Mouse (Mus musculus) adrenal gland, postnatal 4 days (tissue): ENCODE measurements around the gene Gm49027. TPM values are rescaled to one million over a fixed set of nuclear protein-coding genes. Genes with fewer than 3 reads are reported as not detected.

ENCODE experiments used
- DNase-seq, 2 experiments: peaks; one replicate each; pipeline ENCODE4 v3.0.0; 2021 to 2022; ENCODE audit warnings: low spot score in 2 of 2, mixed read lengths in 2 of 2
- microRNA-seq: library from miRNA; unstranded; fragments of <30 nt; microRNA quantifications from one replicate; pipeline ENCODE4 v1.2.0, GENCODE M21; 2021
- total RNA-seq, 2 experiments: library from RNA; stranded (reverse); gene quantifications; 2 replicates each; pipeline ENCODE4 v1.2.3; 2021

Gene Gm49027
- total RNA-seq, 2 experiments from 2014 or later = 22.5 to 31.9 TPM

GRCm38 (mm10) chr5:123507936-123508723 lies 17.2 kb downstream of the Gm49027 start:
- peak; percentile 51 to 59 for DNase-seq

- no peak for DNase-seq
These were observed 23.3 kb downstream of the Gm49027 start for GRCm38 (mm10) chr5:123501973-123502372.

GRCm38 (mm10) chr5:123499717-123500116 lies 25.6 kb downstream of the Gm49027 start:
- no peak for DNase-seq

- no peak for DNase-seq
These were observed 35.4 kb downstream of the Gm49027 start for GRCm38 (mm10) chr5:123489935-123490334.

GRCm38 (mm10) chr5:123489112-123489785 lies 36.0 kb downstream of the Gm49027 start, which contains the start of the genes Lrrc43 and Il31:
TSS of gene Lrrc43 (plus strand) at chr5:123489305.
TSS of gene Il31 (minus strand) at chr5:123489489.
- no peak for DNase-seq

- no peak for DNase-seq
These were observed 37.5 kb downstream of the Gm49027 start for GRCm38 (mm10) chr5:123487659-123488395.

- no peak for DNase-seq
These were observed 51.5 kb downstream of the Gm49027 start for GRCm38 (mm10) chr5:123473817-123474216.

GRCm38 (mm10) chr5:123470784-123471400 lies 54.4 kb downstream of the Gm49027 start:
- DNase-seq = no peak

- no peak for DNase-seq
These were observed 60.6 kb downstream of the Gm49027 start for GRCm38 (mm10) chr5:123464638-123465037.

Small RNAs within 50 kb of the gene (microRNA-seq; reads per million reads assigned to microRNA genes)
- not detected for gene Mir7647

Other genes starting within 250 kb of the Gm49027 start
- gene Bcl7a, start 181.7 kb downstream of the Gm49027 start, total RNA-seq = 10 to 100 TPM; 21.8 to 29.2 TPM
- 10 to 100 TPM; 30.2 to 35.1 TPM for gene Mlxip, start 130.7 kb downstream of the Gm49027 start, total RNA-seq
- not detected for gene Lrrc43, start 36.2 kb downstream of the Gm49027 start, total RNA-seq
- gene Il31, start 36.0 kb downstream of the Gm49027 start, total RNA-seq = not detected
- under 1 TPM; 0.48 to 0.56 TPM for gene B3gnt4, start 15.0 kb downstream of the Gm49027 start, total RNA-seq
- 10 to 100 TPM; 91.8 to 92.2 TPM for gene Diablo, start 1.3 kb downstream of the Gm49027 start, total RNA-seq
- gene Vps33a, start 47.5 kb upstream of the Gm49027 start, total RNA-seq = 10 to 100 TPM; 53.5 to 55.4 TPM
- gene Clip1, start 159.1 kb upstream of the Gm49027 start, total RNA-seq = 10 to 100 TPM; 61.1 to 69.9 TPM
- 10 to 100 TPM; 63.1 to 69.9 TPM for gene Zcchc8, start 195.6 kb upstream of the Gm49027 start, total RNA-seq
- 100 to 1,000 TPM in 1 of 2 experiments, 10 to 100 TPM in 1; 98.7 to 101 TPM for gene Rsrc2, start 223.9 kb upstream of the Gm49027 start, total RNA-seq
- gene Kntc1, start 224.2 kb upstream of the Gm49027 start, total RNA-seq = 10 to 100 TPM; 14.3 to 22.3 TPM